Mouse (Mus musculus): Measurements from ENCODE around the gene Coro1b.
"Not testable (repeated sequence)": the region's sequence is repeated elsewhere in the genome, so short reads cannot be mapped to it uniquely, and the experiment has no call there.

Gene Coro1b

GRCm38 (mm10) chr19:4121097-4121805 is 27.2 kb upstream of the Coro1b start:
- DNase-seq: peak; percentile 99

GRCm38 (mm10) chr19:4121896-4122295 is 26.5 kb upstream of the Coro1b start:
- DNase-seq: not testable (repeated sequence)

- DNase-seq: no peak
Observed at GRCm38 (mm10) chr19:4122411-4123370, 25.7 kb upstream of the Coro1b start.

GRCm38 (mm10) chr19:4124432-4124831 is 24.0 kb upstream of the Coro1b start:
- no peak for DNase-seq

- DNase-seq: not testable (repeated sequence)
Observed at GRCm38 (mm10) chr19:4125268-4125667, 23.2 kb upstream of the Coro1b start.

GRCm38 (mm10) chr19:4125741-4126696 is 22.4 kb upstream of the Coro1b start, which contains the start of gene Aip:
Aip (minus strand) TSS chr19:4125858.
- DNase-seq: peak; percentile 98 to 99

- DNase-seq: no peak
Observed at GRCm38 (mm10) chr19:4126759-4127495, 21.5 kb upstream of the Coro1b start.

- DNase-seq: no peak
Observed at GRCm38 (mm10) chr19:4129462-4129861, 19.0 kb upstream of the Coro1b start.

GRCm38 (mm10) chr19:4130106-4130505 is 18.3 kb upstream of the Coro1b start:
- DNase-seq: no peak

- DNase-seq: no peak
Observed at GRCm38 (mm10) chr19:4131075-4131474, 17.3 kb upstream of the Coro1b start.

GRCm38 (mm10) chr19:4131768-4132167 is 16.7 kb upstream of the Coro1b start:
- DNase-seq: no peak

- DNase-seq: no peak
Observed at GRCm38 (mm10) chr19:4134354-4134753, 14.1 kb upstream of the Coro1b start.

GRCm38 (mm10) chr19:4135229-4135962 is 13.0 kb upstream of the Coro1b start:
- DNase-seq: not testable (repeated sequence)

- DNase-seq: not testable (repeated sequence)
Observed at GRCm38 (mm10) chr19:4135963-4136345, 12.5 kb upstream of the Coro1b start.

- no peak for DNase-seq
Observed at GRCm38 (mm10) chr19:4136463-4136862, 12.0 kb upstream of the Coro1b start.

- DNase-seq: no peak
Observed at GRCm38 (mm10) chr19:4137913-4138312, 10.5 kb upstream of the Coro1b start.

GRCm38 (mm10) chr19:4139446-4139845 is 9.0 kb upstream of the Coro1b start, which contains the start of gene Gpr152:
Gpr152 (plus strand) TSS chr19:4139787.
- DNase-seq: no peak

GRCm38 (mm10) chr19:4140147-4140546 is 8.3 kb upstream of the Coro1b start:
- DNase-seq: no peak

- DNase-seq: peak; percentile 46 to 62
Observed at GRCm38 (mm10) chr19:4142416-4143173, 5.8 kb upstream of the Coro1b start.

- DNase-seq: no peak
Observed at GRCm38 (mm10) chr19:4143759-4144268, 4.6 kb upstream of the Coro1b start, which contains the start of gene Cabp4. Cabp4 (minus strand) TSS chr19:4144033.
